Mouse (Mus musculus) granulocyte monocyte progenitor cell, adult 5-6 weeks (primary cell): ENCODE results near the gene Atp13a2. TPM values are rescaled to one million over a fixed set of nuclear protein-coding genes. Genes with fewer than 3 reads are reported as not detected.

Experiments
- ATAC-seq: replicated peaks from 2 replicates; pipeline ENCODE4 v1.8.0; 2016; ENCODE audit warnings: mild to moderate bottlenecking, moderate TSS enrichment, inconsistent platforms; ENCODE audit not compliant: poor library complexity, severe bottlenecking
- total RNA-seq, 2 experiments: library from RNA; stranded (forward) in 1 of 2; stranded (reverse) in 1 of 2; fragments of 200-712, 200-1000 nt in 1 of 2; fragments of >200 nt in 1 of 2; fragmentation: Nextera tagmentation in 1 of 2; gene quantifications; 2 replicates each; pipeline ENCODE4 v1.2.3; 2014 to 2017

Gene Atp13a2
- total RNA-seq, 2 experiments from 2014 or later = 23.6 to 30.5 TPM

GRCm38 (mm10) chr4:140961467-140962206, 25.0 kb upstream of the Atp13a2 start:
- ATAC-seq = peak; percentile 9

GRCm38 (mm10) chr4:140962207-140962909, 24.3 kb upstream of the Atp13a2 start:
- ATAC-seq = no peak

- no peak for ATAC-seq
Measured at GRCm38 (mm10) chr4:140962950-140963349, 23.7 kb upstream of the Atp13a2 start.

- 0 out of 2 replicates have a peak, but pooled peaks have one; percentile 6 for ATAC-seq
Measured at GRCm38 (mm10) chr4:140963941-140964597, 22.6 kb upstream of the Atp13a2 start.

GRCm38 (mm10) chr4:140964620-140965019, 22.1 kb upstream of the Atp13a2 start:
- ATAC-seq = peak; percentile 48

- no peak for ATAC-seq
Measured at GRCm38 (mm10) chr4:140967386-140968159, 19.1 kb upstream of the Atp13a2 start.

- ATAC-seq = no peak
Measured at GRCm38 (mm10) chr4:140971691-140972090, 15.0 kb upstream of the Atp13a2 start.

- ATAC-seq = no peak
Measured at GRCm38 (mm10) chr4:140974408-140974807, 12.3 kb upstream of the Atp13a2 start.

GRCm38 (mm10) chr4:140975356-140975755, 11.3 kb upstream of the Atp13a2 start:
- peak; percentile 88 for ATAC-seq

- ATAC-seq = no peak
Measured at GRCm38 (mm10) chr4:140977278-140977677, 9.4 kb upstream of the Atp13a2 start.

- no peak for ATAC-seq
Measured at GRCm38 (mm10) chr4:140977886-140978692, 8.6 kb upstream of the Atp13a2 start.

GRCm38 (mm10) chr4:140981605-140982004, 5.1 kb upstream of the Atp13a2 start:
- no peak for ATAC-seq

GRCm38 (mm10) chr4:140982808-140983207, 3.9 kb upstream of the Atp13a2 start:
- 0 out of 2 replicates have a peak, but pooled peaks have one; percentile 4 for ATAC-seq

- peak; percentile 89 for ATAC-seq
Measured at GRCm38 (mm10) chr4:140983442-140983841, 3.2 kb upstream of the Atp13a2 start.

- ATAC-seq = no peak
Measured at GRCm38 (mm10) chr4:140984544-140984943, 2.1 kb upstream of the Atp13a2 start.

- no peak for ATAC-seq
Measured at GRCm38 (mm10) chr4:140986024-140986710, 506 bp upstream of the Atp13a2 start.

- ATAC-seq = peak; percentile 10
Measured at GRCm38 (mm10) chr4:140987476-140987875, 803 bp downstream of the Atp13a2 start.

GRCm38 (mm10) chr4:140988706-140989290, 2.1 kb downstream of the Atp13a2 start:
- ATAC-seq = peak; percentile 69

- no peak for ATAC-seq
Measured at GRCm38 (mm10) chr4:140989447-140989846, 2.8 kb downstream of the Atp13a2 start.
